Mouse (Mus musculus): ENCODE measurements around the gene Thrb.

Thrb gene

GRCm38 (mm10) chr14:17959901-17960300 is 299.8 kb downstream of the Thrb start:
- DNase-seq (ENCODE audit: low spot score): no peak

- peak; percentile 15 for DNase-seq (ENCODE audit: low spot score)
Measured at GRCm38 (mm10) chr14:17967117-17967726, 307.2 kb downstream of the Thrb start.

- DNase-seq (ENCODE audit: low spot score): no peak
Measured at GRCm38 (mm10) chr14:17972132-17972531, 312.1 kb downstream of the Thrb start.

- no peak for DNase-seq (ENCODE audit: low spot score)
Measured at GRCm38 (mm10) chr14:17972665-17973064, 312.6 kb downstream of the Thrb start.

GRCm38 (mm10) chr14:17975786-17976185 is 315.7 kb downstream of the Thrb start:
- no peak for DNase-seq (ENCODE audit: low spot score)

GRCm38 (mm10) chr14:17978259-17978658 is 318.2 kb downstream of the Thrb start:
- no peak for DNase-seq (ENCODE audit: low spot score)

- DNase-seq (ENCODE audit: low spot score): no peak
Measured at GRCm38 (mm10) chr14:17981258-17981657, 321.2 kb downstream of the Thrb start.

GRCm38 (mm10) chr14:17982017-17982416 is 322.0 kb downstream of the Thrb start:
- no peak for DNase-seq (ENCODE audit: low spot score)

- DNase-seq (ENCODE audit: low spot score): no peak
Measured at GRCm38 (mm10) chr14:17983390-17983789, 323.3 kb downstream of the Thrb start.

- DNase-seq (ENCODE audit: low spot score): no peak
Measured at GRCm38 (mm10) chr14:17983839-17984238, 323.8 kb downstream of the Thrb start.

- DNase-seq (ENCODE audit: low spot score): no peak
Measured at GRCm38 (mm10) chr14:17988580-17988979, 328.5 kb downstream of the Thrb start.

GRCm38 (mm10) chr14:17989182-17989581 is 329.1 kb downstream of the Thrb start:
- no peak for DNase-seq (ENCODE audit: low spot score)

- DNase-seq (ENCODE audit: low spot score): no peak
Measured at GRCm38 (mm10) chr14:17990186-17990585, 330.1 kb downstream of the Thrb start.

GRCm38 (mm10) chr14:18001886-18002285 is 341.8 kb downstream of the Thrb start:
- DNase-seq (ENCODE audit: low spot score): no peak

- DNase-seq (ENCODE audit: low spot score): no peak
Measured at GRCm38 (mm10) chr14:18003686-18004085, 343.6 kb downstream of the Thrb start.

GRCm38 (mm10) chr14:18008524-18008923 is 348.5 kb downstream of the Thrb start:
- DNase-seq (ENCODE audit: low spot score): no peak

GRCm38 (mm10) chr14:18016604-18017003 is 356.5 kb downstream of the Thrb start:
- no peak for DNase-seq (ENCODE audit: low spot score)

GRCm38 (mm10) chr14:18020128-18020527 is 360.1 kb downstream of the Thrb start:
- no peak for DNase-seq (ENCODE audit: low spot score)

- DNase-seq (ENCODE audit: low spot score): no peak
Measured at GRCm38 (mm10) chr14:18020636-18021035, 360.6 kb downstream of the Thrb start.

GRCm38 (mm10) chr14:18021726-18022125 is 361.7 kb downstream of the Thrb start:
- DNase-seq (ENCODE audit: low spot score): no peak

- DNase-seq (ENCODE audit: low spot score): no peak
Measured at GRCm38 (mm10) chr14:18022351-18022750, 362.3 kb downstream of the Thrb start.

GRCm38 (mm10) chr14:18027867-18028266 is 367.8 kb downstream of the Thrb start:
- DNase-seq (ENCODE audit: low spot score): no peak

GRCm38 (mm10) chr14:18029181-18029932 is 369.3 kb downstream of the Thrb start:
- no peak for DNase-seq (ENCODE audit: low spot score)

GRCm38 (mm10) chr14:18031941-18032340 is 371.9 kb downstream of the Thrb start:
- DNase-seq (ENCODE audit: low spot score): no peak
